Mouse (Mus musculus): ENCODE data around the gene Adora3.

Gene Adora3

DNA sequence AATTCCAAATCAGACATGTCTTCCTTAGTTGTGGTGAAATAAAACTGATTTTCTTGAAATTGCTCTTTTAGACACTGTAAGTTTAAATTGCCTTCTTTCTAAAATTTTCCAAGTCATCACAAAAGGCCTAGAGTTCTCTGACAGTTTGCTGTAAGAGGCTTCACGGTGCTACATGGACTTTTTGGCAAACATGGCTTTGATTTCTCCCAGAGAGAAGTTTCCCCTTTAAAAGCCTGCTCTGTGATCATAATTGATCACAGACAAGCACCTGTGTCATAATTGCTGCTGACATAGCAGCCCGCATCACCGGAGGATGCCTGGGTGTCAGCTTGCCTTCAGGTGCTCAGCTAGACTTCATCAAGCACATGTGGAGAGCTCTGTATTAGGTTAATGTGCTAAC, at the start of gene Adora3, which contains the start of gene Tmigd3:
Gene Adora3, plus strand, starts transcription at position 301 of the 400 bp plus-strand sequence.
Gene Tmigd3, plus strand, starts transcription at position 346 of the 400 bp plus-strand sequence.
- no peak for DNase-seq (ENCODE audit: low read depth in 1 of 2, low spot score in 2 of 2)

DNA sequence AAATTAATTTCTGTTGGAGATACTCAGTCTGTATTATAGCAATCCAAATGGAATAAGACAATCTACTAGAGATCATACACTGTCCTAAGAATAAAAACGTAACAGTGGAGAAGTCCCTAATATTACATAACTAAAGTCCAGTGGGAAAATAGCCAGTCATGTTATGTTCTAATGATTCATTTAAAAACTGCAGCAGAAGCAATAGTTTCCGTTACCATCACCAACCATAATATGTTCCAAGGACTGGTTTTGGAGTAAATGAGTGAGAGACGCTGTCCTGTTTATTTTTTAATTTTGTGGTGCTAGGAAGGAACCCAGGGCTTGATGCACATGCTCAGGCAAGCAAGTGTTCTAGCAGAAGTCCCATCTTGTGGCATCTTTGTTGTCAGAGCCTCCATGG, 49.2 kb upstream of the Adora3 start:
- no peak for DNase-seq (ENCODE audit: low read depth in 1 of 2, low spot score in 2 of 2)

DNA sequence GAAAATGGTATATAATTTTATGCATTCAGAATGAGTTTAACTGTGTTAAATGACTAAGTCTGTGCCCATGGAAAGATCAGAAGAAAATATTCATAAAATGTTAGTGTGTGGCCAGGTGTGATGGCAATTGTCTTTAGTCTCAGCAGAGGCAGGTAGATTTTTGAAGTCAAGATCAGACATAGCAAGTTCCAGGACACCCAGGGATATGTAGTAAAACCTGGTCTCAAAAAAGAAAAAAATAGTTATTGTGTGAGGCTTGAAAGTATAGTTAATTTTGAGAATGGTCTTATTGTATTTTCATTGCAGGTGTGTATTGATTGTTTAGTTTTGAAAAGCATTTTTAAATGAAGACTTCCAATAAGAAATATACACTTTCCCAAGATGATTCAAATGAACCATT, 47.0 kb upstream of the Adora3 start:
- no peak for DNase-seq (ENCODE audit: low read depth in 1 of 2, low spot score in 2 of 2)

DNA sequence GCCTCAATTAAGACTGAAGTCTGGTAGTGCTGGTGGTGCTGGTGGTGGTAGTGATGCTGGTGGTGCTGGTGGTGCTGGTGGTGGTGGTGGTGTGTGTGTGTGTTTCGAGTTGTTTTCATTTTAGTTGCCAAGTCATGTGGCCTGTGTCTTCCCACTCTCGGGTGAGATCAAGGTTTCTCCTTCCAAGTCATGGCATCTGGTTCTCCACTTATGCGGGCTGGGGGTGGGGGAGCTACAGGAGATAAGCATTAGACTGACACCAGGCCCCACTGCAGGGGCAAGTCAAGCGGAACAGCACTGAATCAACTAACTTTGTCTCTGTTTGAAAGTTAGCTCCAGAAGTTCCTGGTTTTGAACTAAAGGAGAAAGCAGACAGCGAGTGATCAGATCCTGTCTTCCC, 46.6 kb upstream of the Adora3 start:
- no peak for DNase-seq (ENCODE audit: low read depth in 1 of 2, low spot score in 2 of 2)

DNA sequence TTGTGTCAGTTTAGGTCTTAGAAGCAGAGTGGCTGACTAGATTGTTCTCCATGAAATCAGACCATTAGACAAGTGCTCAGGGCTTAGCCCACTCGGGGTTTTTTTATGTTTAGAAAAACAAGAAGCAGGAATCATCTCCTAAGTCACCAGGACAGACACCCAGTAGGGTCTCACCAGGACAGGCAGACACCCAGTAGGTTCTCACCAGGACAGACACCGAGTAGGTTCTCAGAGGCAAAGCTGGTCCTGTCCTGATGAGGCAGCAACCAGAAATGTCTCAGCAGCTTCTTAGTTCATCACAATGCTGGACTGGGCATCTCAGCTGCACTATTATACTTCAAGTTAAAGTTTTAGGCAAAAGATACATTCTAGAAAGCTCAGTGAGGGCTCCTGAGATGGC, 46.0 kb upstream of the Adora3 start:
- no peak for DNase-seq (ENCODE audit: low read depth in 1 of 2, low spot score in 2 of 2)

DNA sequence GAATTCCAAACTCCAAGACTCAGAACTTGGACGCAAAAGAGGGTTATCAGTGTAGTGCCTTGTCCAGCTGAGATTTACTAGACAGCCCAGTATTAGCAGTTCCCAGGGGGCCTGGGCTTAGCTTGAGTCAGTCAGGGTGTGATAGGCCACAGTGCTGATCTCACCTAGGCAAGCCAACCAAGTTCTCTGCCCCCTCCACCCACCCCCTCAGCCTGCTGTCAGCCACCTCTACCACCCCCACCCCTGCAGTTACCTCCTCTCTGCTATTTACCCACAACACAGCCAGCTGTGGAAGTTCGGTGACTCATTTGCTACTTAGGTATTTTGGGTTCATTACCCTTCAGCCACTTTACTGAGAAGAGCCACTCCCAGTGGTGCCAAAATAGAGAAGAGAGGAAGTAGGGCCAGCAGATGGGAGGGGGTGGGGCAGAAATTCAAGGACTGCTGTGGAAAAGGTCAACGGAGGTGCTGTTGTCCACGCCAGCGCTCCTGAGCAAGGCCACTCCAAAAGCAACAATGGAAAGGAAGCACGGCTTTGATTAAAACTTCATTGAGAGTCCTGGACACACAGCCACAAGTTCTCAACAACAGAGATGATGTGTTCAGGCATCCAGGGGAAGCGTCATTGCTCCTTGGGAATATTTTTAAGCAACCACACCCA, 45.0 kb upstream of the Adora3 start:
- peak in 1 of 2 experiments; percentile 37 for DNase-seq (ENCODE audit: low read depth in 1 of 2, low spot score in 2 of 2)

DNA sequence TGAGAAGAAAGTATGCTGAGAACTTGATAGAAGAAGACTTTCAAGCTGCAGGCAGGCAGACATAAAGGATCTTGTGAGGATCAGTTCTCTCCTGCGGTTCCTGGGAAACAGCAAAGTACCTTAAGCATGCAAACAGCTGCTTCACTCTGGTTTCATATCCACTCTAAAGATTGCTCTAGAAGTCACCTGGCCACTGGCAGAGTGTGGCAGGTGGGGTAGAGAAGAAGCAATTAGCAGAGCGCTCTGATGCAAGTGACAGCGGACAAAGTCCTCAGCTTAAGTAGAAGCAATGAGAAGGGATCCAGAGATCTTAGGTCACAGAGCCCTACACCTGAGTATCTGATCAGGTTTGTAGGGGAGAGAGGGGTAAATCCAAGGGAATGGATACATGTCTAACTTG, 39.1 kb upstream of the Adora3 start:
- no peak for DNase-seq (ENCODE audit: low read depth in 1 of 2, low spot score in 2 of 2)

DNA sequence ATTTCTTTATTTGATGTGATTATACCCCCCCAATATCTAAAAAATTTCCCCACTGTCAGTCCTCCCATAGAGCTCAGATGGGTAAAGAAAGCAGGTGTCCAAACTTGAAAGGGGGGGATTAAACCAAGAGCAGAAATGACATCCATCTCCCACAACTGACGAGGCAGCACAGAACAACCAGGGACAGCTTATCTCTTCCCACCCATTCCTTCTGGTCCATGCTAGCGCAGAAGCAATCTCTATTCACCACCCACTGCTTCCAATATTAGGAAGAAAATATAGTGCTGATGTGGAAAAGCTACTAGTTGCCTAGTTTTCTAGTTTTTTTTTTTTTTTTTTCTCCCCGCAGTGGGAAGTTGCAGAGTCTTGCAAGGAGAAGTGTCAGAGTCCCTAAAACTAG, 34.8 kb upstream of the Adora3 start:
- no peak for DNase-seq (ENCODE audit: low read depth in 1 of 2, low spot score in 2 of 2)

DNA sequence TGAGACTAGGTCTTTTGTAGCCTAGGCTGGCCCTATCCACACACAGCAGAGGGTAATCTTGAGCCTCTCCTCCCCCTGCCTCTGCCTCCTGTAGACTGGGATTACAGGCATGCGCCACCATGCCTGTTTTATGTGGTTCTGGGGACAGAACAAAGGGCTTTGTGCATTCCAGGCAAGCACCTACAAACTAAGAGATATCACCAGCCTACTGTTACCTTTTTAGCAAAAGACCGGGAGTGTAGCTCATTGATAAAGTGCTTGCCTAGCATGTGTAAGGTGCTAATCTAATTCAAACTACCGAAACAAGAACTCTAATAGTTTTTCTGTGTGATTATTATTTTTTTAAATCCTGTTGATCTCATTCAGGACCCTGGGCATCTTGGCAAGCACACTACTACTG, 33.8 kb upstream of the Adora3 start:
- no peak for DNase-seq (ENCODE audit: low read depth in 1 of 2, low spot score in 2 of 2)

DNA sequence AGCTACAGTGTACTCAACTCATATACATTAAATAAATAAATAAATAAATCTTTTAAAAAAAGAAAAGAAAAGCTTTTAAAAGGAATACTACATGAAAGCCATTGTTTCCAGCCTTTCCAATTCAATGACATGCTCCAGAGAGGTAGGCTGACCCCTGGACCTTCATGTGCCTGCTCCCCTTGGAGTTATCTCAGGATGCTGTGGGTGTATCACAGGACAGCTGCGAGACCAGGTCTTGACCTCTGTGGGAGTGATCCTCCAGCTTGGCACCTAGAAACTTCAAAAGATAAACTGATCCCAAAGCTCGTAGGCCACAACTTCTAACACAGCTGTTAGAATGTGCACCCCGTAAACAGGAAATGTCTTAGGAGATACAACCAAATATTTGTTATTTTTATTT, 32.0 kb upstream of the Adora3 start:
- DNase-seq (ENCODE audit: low read depth in 1 of 2, low spot score in 2 of 2) = no peak

DNA sequence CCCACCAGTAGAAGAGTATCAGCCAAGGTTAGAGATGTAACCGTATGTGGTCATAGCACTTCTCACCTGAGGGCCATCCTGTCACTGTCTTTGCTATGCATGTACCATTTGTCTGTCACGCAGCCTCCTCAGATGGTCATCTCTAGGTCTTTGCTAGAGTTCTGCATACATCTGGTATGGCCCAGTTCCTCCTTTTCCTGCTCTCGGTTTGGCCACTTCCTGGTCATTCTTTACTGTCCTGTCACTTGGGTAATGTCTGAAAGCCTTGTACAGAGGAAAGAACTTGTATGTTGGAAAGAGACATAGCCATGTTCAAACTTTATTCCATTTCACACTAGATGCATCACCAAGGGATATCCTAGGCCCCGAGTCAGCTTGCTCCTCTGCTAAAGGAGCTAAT, 30.8 kb upstream of the Adora3 start:
- DNase-seq (ENCODE audit: low read depth in 1 of 2, low spot score in 2 of 2) = no peak

DNA sequence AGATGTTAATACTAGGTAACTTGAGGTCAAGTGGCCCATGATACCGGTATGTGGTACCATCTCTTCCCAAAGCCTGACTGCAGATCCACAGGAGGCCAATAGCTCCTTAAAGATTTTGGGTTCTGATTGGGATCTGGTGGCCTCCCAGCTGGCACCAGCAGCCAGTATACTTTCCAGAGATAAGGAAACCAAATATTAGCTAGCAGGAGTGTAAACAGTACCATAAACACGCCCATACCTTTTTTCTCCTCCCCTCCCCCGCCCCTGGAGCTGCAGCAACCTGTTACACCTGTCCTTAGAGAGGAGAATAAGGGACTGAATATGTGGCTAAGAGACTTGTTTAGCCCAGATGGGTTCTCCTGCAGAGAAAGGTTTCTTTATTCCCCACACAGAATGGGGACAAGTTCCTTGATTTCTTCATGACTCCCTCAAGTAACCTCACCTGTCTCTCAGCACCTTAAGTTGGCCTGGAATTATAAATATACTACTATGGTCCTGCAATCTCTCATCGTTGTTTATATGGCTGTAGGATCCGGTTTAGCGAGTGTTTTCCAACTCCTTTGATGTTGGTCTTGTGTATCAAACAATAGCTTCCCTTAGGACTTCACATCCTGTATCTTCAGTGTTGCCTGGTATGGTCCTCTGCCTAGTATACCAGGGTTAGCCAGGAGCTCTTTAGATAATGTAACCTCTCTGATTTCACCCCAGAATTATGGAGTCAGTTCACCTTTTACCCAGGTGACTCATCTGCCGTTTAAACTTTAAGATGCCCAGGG, 24.2 kb upstream of the Adora3 start:
- no peak for DNase-seq (ENCODE audit: low read depth in 1 of 2, low spot score in 2 of 2)

DNA sequence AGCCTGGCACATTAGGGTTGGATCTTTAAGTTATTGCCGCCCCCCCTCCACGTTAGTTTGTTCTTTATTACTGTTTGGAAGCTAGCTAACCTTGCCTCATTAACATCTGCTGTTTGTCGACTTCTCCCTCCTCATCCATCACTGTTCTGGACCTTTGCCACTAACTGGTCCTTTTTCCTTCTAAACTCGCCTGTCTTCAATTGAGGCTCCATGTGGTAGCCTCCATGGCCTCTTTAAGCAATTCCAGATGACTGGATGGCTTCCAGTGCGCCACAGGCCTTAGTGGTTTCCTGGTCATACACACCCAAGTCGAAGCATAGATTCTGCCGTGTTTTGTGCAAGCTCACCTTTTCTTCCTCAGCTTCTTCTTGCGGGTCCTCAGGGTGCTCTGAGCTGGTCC, 16.9 kb upstream of the Adora3 start:
- DNase-seq (ENCODE audit: low read depth in 1 of 2, low spot score in 2 of 2) = no peak

DNA sequence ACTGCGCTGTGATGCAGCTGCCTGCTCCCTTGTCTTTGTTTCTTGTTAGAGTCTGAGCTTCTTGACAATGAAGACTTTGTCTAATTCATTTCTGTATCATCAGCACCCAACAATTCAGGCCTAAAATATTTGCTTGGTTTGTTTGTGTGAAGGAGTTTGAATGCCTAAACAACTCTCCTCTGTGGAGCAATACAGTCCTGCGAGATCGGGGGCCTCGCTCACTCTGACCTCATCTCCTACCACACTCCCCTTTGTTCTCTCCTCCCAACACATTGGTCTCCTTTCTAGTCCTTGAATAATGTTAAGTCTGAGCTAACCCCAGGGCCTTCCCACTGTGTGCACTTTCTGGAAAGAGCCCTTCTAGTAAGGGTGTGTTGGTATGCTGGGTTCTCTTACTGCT, 15.9 kb upstream of the Adora3 start:
- no peak for DNase-seq (ENCODE audit: low read depth in 1 of 2, low spot score in 2 of 2)

DNA sequence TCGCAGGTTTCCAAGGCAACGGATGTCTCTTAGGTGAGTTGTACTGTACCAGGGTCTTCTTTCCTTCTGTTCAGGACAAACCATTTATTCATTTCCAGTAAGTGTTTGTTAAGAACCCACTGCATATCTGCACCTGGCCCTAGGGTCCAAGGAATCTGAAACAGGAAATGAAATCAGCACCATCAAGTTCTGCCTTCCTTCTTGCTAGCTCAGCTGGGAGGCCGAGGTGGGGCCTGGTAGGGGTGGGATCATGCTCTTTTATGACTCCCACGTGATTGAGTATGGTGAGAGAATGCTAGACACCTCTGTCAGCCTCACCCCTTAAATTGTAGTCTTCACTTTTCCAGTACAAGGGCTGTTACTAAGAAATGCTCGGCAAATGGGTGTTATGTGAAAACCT, 13.1 kb upstream of the Adora3 start:
- no peak for DNase-seq (ENCODE audit: low read depth in 1 of 2, low spot score in 2 of 2)

DNA sequence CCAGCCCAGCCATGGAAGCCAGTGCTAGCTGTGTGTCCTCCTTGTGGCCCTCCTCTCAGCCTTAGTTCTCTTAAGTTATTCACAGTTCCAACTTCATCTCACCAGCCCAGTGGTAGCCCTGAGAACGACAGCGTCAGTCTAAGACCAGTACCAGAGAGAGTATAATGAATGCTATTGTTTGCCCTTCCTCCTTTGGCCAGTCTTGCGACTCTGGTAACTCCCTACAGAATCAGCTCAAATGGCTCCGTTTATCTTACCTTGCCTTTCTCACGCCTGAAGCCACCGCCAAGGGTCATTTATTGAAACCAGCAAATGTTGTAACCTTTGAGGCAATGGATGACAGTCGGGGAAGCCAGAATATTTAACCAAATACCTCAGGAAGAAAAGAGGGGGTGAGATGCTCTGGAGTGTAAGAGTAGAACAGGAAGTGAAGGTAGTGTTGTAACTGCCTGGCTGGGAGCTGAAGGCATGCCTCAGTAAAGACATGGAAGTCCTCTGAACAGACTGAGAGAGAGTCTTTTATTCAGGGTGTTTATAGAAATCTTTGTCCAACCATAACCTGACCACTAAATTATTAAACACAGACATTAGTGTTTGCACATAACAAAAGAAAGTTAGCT, 8.8 kb upstream of the Adora3 start:
- peak; percentile 14 to 34 for DNase-seq (ENCODE audit: low read depth in 1 of 2, low spot score in 2 of 2)

DNA sequence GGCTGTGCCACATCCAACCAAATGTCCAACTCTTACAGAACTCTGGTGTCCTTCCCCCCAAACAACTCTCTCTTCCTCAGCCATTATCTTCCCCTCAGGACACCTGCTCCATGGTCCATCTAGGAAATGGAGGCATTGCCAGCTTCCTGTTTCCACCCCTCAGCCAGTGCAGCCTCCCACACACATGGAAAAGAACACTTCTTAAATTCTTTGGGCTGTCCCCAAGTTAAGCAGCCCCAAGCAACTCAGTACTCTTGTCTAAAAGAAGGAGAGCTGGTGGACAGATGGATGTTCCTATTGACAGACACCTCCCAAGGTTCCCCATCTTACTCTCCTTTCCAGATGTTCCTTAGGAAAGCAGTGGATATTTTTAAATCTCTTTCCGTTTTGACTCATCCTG, 6.5 kb upstream of the Adora3 start:
- no peak for DNase-seq (ENCODE audit: low read depth in 1 of 2, low spot score in 2 of 2)

DNA sequence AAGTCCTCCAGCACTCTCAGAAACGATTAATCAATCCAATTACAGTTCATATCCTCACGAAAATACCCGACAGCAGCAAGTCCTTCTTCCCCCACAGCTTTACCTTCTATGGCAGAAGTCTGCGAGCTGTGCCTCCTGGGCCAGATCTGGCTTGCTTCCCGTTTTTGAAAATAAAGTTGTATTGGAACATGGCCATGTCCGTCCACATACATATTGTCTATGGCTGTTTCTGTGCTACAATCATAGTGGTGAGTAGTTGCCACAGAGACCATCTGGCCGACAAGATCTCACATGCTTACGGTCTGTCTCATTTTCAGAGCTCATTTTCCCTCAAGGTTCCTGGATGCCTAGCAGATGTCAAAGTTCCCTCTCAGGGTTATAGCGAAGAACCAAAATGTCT, 5.5 kb upstream of the Adora3 start:
- peak in 1 of 2 experiments; percentile 16 for DNase-seq (ENCODE audit: low read depth in 1 of 2, low spot score in 2 of 2)

DNA sequence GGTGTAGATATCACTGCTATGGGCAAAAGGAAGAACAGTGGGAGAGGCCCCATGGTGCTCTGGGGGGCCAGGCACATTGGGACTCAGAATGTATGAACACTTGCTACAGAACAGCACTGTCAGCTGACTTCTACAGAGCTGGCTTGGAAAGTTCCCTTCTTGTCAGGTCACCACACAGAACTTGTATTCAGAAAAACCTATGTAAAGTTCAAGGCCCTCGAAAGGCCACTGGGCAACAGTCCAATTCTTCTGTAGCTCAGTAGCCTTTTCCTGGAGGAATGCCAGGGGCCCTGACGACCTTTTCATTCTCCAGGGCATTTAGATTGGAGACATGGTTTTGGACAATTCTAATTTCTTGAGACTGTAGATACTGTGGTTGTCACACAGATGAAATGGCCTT, 2.5 kb upstream of the Adora3 start:
- DNase-seq (ENCODE audit: low read depth in 1 of 2, low spot score in 2 of 2) = no peak

DNA sequence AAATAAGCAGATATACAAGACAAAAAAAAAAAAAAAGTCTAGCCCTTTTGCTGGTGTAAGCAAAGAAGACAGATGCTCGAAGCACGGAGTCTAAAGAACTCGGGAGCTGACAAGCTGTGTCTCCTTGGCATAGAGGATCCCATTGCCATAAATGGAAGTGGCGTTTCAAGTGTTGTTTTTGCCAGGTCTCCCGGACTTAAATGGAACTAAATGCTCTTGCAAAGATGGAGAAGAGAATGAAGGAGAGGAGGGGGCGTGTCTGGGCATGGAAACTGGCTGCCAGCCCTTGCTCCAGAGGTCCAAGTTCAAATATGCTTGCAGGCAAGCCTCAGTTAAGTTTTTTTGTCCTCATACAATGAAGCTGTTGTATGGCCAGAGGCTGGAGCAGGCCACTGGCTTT, 1.4 kb downstream of the Adora3 start:
- DNase-seq (ENCODE audit: low read depth in 1 of 2, low spot score in 2 of 2) = no peak

DNA sequence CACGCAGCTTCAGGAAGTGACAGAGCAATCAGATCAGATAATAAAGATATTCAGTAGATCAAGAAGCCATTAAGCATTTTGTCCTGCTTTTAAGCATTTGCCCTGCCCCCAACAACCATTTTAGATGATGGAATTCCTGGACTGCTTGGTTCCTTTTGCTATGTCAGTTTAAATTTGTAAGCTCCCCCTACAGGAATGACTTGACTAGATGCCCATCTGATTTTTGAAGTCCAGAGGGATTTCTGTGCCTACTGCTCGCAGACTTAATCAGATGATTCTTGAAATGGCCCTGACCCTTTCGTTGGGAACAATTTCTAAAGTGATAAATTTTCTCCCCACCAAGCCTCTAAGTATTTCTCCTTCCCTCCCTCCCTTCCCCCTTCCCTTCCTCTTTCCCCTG, 1.9 kb downstream of the Adora3 start:
- DNase-seq (ENCODE audit: low read depth in 1 of 2, low spot score in 2 of 2) = no peak
